Mouse (Mus musculus) testis, adult 2 months (tissue): ENCODE results near the gene Olfr61.
"Not testable (repeated sequence)": the region's sequence is repeated elsewhere in the genome, so short reads cannot be mapped to it uniquely, and the experiment has no call there.

Source experiments
- CTCF ChIP-seq: fragments of 200-500 bp; IDR thresholded peaks from 2 replicates; pipeline ENCODE4 v1.5.1; 2012; ENCODE audit warnings: low read depth, mild to moderate bottlenecking, inconsistent platforms, low read length, moderate library complexity; ENCODE audit not compliant: control insufficient read depth, insufficient read depth, insufficient replicate concordance
- POLR2A ChIP-seq: fragments of 200-500 bp; IDR thresholded peaks from 2 replicates; pipeline ENCODE4 v1.6.1; 2012; ENCODE audit warnings: low read depth, mild to moderate bottlenecking, inconsistent platforms, low read length, moderate library complexity; ENCODE audit not compliant: control insufficient read depth

DNA sequence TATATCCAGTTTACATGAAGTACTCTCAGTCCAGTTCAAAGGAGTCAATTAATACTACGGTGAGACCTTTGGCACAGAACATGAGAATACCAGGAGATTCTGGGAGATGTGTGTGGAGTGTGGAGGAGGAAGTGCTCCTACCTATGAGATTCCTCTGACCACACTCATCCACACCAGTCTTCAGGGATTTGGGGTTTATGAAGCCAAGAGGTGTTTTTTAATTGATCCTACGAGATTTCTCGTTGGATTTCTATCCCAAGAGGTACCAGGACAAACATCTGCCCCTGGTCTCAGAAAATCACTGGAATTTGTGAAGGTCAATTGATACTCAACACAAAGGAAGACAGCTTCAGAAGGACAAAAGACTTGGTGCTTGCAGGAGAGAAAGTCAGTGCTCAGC, at the start of gene Olfr61:
- not testable (repeated sequence) for TF ChIP-seq CTCF, POLR2A
